ENCODE assay signal across 19 mouse cellular contexts in genomic region chr6:86053594-86053993, GRCm38 (mm10). TPM values are rescaled to one million over a fixed set of nuclear protein-coding genes. Genes with fewer than 3 reads are reported as not detected.
A peak's percentile ranks its signal among the peaks of the same experiment; 100 is the strongest.
DNase-seq lines count a peak whose midpoint lies in the region; ATAC-seq and TF ChIP-seq lines count a peak whose summit lies in the region.
"Had no signal": no experiment of that assay in that cellular context is flagged by ENCODE, and none has a peak within 500 bp of the region (broad histone marks: within the 10 kb centered on the region; RNA-seq: fewer than 3 reads in every experiment).

No protein-coding gene starts in this region.

- H3K4me2 ChIP-seq in hindbrain, embryonic 14.5 days (replicated peaks): peak overlapping the region; percentile 37; the same call in 1 of the 2 replicates
- no peak overlapping the region for H3K4me2 ChIP-seq in midbrain, embryonic 11.5 days
- H3K4me2 ChIP-seq: embryonic facial prominence, embryonic 15.5 days; lung, embryonic 15.5 days; stomach, embryonic 15.5 days had no signal

- no peak for TF ChIP-seq POLR2A in cortical plate, adult 2 months (IDR thresholded peaks at IDR 0.05; ENCODE audit: extremely low read depth, insufficient read depth, low read length)

- DNase-seq in hindbrain, embryonic 14.5 days (ENCODE audit: low spot score): no peak
- no peak for DNase-seq in midbrain, embryonic 11.5 days (ENCODE audit: low spot score, missing footprints)
- DNase-seq in cerebellum, postnatal 10 days: no peak
- no peak for DNase-seq in cerebellum, postnatal 14 days
- DNase-seq in embryo, embryonic 10 days (ENCODE audit: low spot score): no peak
- DNase-seq in lung, postnatal 25 days (ENCODE audit: low spot score): no peak
- DNase-seq: adrenal gland, postnatal 36 days; cerebellum, adult 18-20 months; gastrocnemius, postnatal 10 days; kidney, adult 18-20 months had no signal

- H3K4me3 ChIP-seq in cortical plate, adult 2 months (ENCODE audit: insufficient read depth, low read length): no peak overlapping the region
- H3K4me3 ChIP-seq in hindbrain, embryonic 14.5 days (replicated peaks; ENCODE audit: low read length): no peak overlapping the region
- H3K4me3 ChIP-seq in midbrain, embryonic 11.5 days (ENCODE audit: low read depth, low read length): no peak overlapping the region
- H3K4me3 ChIP-seq: embryonic facial prominence, embryonic 15.5 days; lung, embryonic 15.5 days; stomach, embryonic 15.5 days had no signal

- no peak for TF ChIP-seq CTCF in cortical plate, adult 2 months (IDR thresholded peaks at IDR 0.05; ENCODE audit: extremely low read depth, insufficient read depth, low read length)

- 60% methylated on average over 5 of the region's 5 CpGs for WGBS in hindbrain, embryonic 14.5 days
- 67% methylated on average over 5 of the region's 5 CpGs for WGBS in midbrain, embryonic 11.5 days

- H3K9ac ChIP-seq in hindbrain, embryonic 14.5 days: peak overlapping the region; percentile 50
- peak overlapping the region; percentile 46; the same call in 1 of the 2 replicates for H3K9ac ChIP-seq in midbrain, embryonic 11.5 days (ENCODE audit: low read length)
- H3K9ac ChIP-seq: embryonic facial prominence, embryonic 15.5 days; lung, embryonic 15.5 days; stomach, embryonic 15.5 days had no signal

- peak; percentile 78 for ATAC-seq in erythroid progenitor cell, adult 5-6 weeks (replicated peaks; ENCODE audit: low FRiP score, poor library complexity, severe bottlenecking)
- ATAC-seq in hindbrain, embryonic 14.5 days (ENCODE audit: low FRiP score): no peak
- ATAC-seq in midbrain, embryonic 11.5 days (ENCODE audit: low FRiP score): no peak

- H3K4me1 ChIP-seq in cortical plate, adult 2 months (ENCODE audit: control insufficient read depth, insufficient read depth, low read length): peaks cover 34% of the 10 kb centered on the region
- peaks cover 64% of the 10 kb centered on the region for H3K4me1 ChIP-seq in hindbrain, embryonic 14.5 days (replicated peaks; ENCODE audit: control insufficient read depth, insufficient read depth, low read length)
- H3K4me1 ChIP-seq in midbrain, embryonic 11.5 days (ENCODE audit: control insufficient read depth, insufficient read depth, low read length): peaks cover 50% of the 10 kb centered on the region
- H3K4me1 ChIP-seq: embryonic facial prominence, embryonic 15.5 days; stomach, embryonic 15.5 days had no signal

- H3K9me3 ChIP-seq in hindbrain, embryonic 14.5 days (ENCODE audit: control insufficient read depth, low read length): no peaks in the 10 kb centered on the region
- no peaks in the 10 kb centered on the region for H3K9me3 ChIP-seq in midbrain, embryonic 11.5 days (ENCODE audit: control insufficient read depth, low read length)
- H3K9me3 ChIP-seq: embryonic facial prominence, embryonic 15.5 days; lung, embryonic 15.5 days; stomach, embryonic 15.5 days had no signal

- H3K36me3 ChIP-seq in hindbrain, embryonic 14.5 days (replicated peaks; ENCODE audit: control insufficient read depth, insufficient read depth): no peaks in the 10 kb centered on the region
- no peaks in the 10 kb centered on the region for H3K36me3 ChIP-seq in midbrain, embryonic 11.5 days (ENCODE audit: control insufficient read depth, insufficient read depth, low read length)
- H3K36me3 ChIP-seq: embryonic facial prominence, embryonic 15.5 days; lung, embryonic 15.5 days; stomach, embryonic 15.5 days had no signal

- H3K27me3 ChIP-seq in hindbrain, embryonic 14.5 days (ENCODE audit: control insufficient read depth, insufficient read depth, low read length): no peaks in the 10 kb centered on the region
- H3K27me3 ChIP-seq in midbrain, embryonic 11.5 days (ENCODE audit: control insufficient read depth, insufficient read depth, low read length): no peaks in the 10 kb centered on the region
- H3K27me3 ChIP-seq: embryonic facial prominence, embryonic 15.5 days; lung, embryonic 15.5 days; stomach, embryonic 15.5 days had no signal

- H3K27ac ChIP-seq in cortical plate, adult 2 months (ENCODE audit: insufficient read depth, low read length): peak overlapping the region; percentile 60
- peak overlapping the region; percentile 98 for H3K27ac ChIP-seq in hindbrain, embryonic 14.5 days
- H3K27ac ChIP-seq in midbrain, embryonic 11.5 days (ENCODE audit: low read depth, low read length): peak overlapping the region; percentile 87
- H3K27ac ChIP-seq: embryonic facial prominence, embryonic 15.5 days; lung, embryonic 15.5 days; stomach, embryonic 15.5 days had no signal

RNA-seq across cellular contexts. Expression of gene Add2, which starts 25.1 kb away (rescaled TPM):
- polyA plus RNA-seq in cortical plate, adult 2 months (2012; rRNA removed): 121 and 124 TPM in 2 replicates
- total RNA-seq in erythroid progenitor cell, adult 5-6 weeks (2015; ENCODE audit: low replicate concordance): 138 and 175 TPM in 2 replicates
- total RNA-seq in erythroid progenitor cell, adult 5-6 weeks (2017; ENCODE audit: low replicate concordance): 251 and 282 TPM in 2 replicates
- 102 and 111 TPM in 2 replicates for polyA plus RNA-seq in hindbrain, embryonic 14.5 days (2014; fragmentation: Nextera tagmentation; extraction: Ambion mirVana)
- polyA plus RNA-seq in midbrain, embryonic 11.5 days (2014; fragmentation: Nextera tagmentation; extraction: Ambion mirVana): 57.8 and 64.5 TPM in 2 replicates
- total RNA-seq: CH12.LX had no signal

RNA-seq across cellular contexts. Expression of gene Figla, which starts 37.6 kb away (rescaled TPM):
- 0.35 TPM in 1 of 2 replicates, not detected in the other for polyA plus RNA-seq in cortical plate, adult 2 months (2012; rRNA removed)
- not detected in 2 replicates for total RNA-seq in erythroid progenitor cell, adult 5-6 weeks (2015; ENCODE audit: low replicate concordance)
- total RNA-seq in erythroid progenitor cell, adult 5-6 weeks (2017; ENCODE audit: low replicate concordance): not detected in 2 replicates
- polyA plus RNA-seq in hindbrain, embryonic 14.5 days (2014; fragmentation: Nextera tagmentation; extraction: Ambion mirVana): not detected in 2 replicates
- not detected in 2 replicates for polyA plus RNA-seq in midbrain, embryonic 11.5 days (2014; fragmentation: Nextera tagmentation; extraction: Ambion mirVana)
- total RNA-seq: adrenal gland, postnatal 36 days; CH12.LX; gastrocnemius, postnatal 10 days; left cerebral cortex, adult 18-20 months had no signal
- polyA plus RNA-seq: embryonic facial prominence, embryonic 15.5 days; heart, postnatal 0 days; lung, embryonic 15.5 days; stomach, embryonic 15.5 days; urinary bladder, adult 2 months had no signal
